Mouse (Mus musculus): ENCODE data around the gene Cacng6.

GRCm38 (mm10) chr7:3388885-3389284, 35.1 kb upstream of the Cacng6 start:
- TF ChIP-seq POLR2A (IDR thresholded peaks at IDR 0.05; ENCODE audit: borderline replicate concordance, low read depth, low read length) (no peak), CTCF (IDR thresholded peaks at IDR 0.05; ENCODE audit: low read depth, low read length) (no peak)
